Mouse (Mus musculus): ENCODE measurements around the gene Edn2.
A peak's percentile ranks its signal among the peaks of the same experiment; 100 is the strongest.

GRCm38 (mm10) chr4:120215915-120216591, 55.0 kb downstream of the Edn2 start:
- TF ChIP-seq CTCF (IDR thresholded peaks at IDR 0.05; ENCODE audit: insufficient read depth, low read length) (peak; percentile 84), POLR2A (IDR thresholded peaks at IDR 0.05; ENCODE audit: borderline replicate concordance, extremely low read depth, low read depth, low read length) (no peak)
